Mouse (Mus musculus): Measurements from ENCODE around the gene Cyp4f14. TPM values are rescaled to one million over a fixed set of nuclear protein-coding genes. Genes with fewer than 3 reads are reported as not detected.

Gene Cyp4f14
- polyA plus RNA-seq, 1 experiment from 2014 or later: not detected

- Histone ChIP-seq H3K4me1 (peaks cover 11% of the 10 kb centered on the region), H3K9me3 (no peaks in the 10 kb centered on the region), H3K36me3 (replicated peaks) (no peaks in the 10 kb centered on the region), H3K27ac (0 out of 2 replicates have a peak overlapping the region, but pooled peaks have one; percentile 63), H3K27me3 (peaks cover 11% of the 10 kb centered on the region), H3K4me3 (replicated peaks) (peak overlapping the region; percentile 52), H3K9ac (peak overlapping the region; percentile 70), H3K4me2 (peak overlapping the region; percentile 72)
- ATAC-seq (ENCODE audit: low FRiP score): peak; percentile 93
- WGBS: 16% methylated on average over 32 of the region's 32 CpGs
Measured at GRCm38 (mm10) chr17:32924658-32925312, 7.6 kb upstream of the Cyp4f14 start.

- 93% methylated on average over 1 of the region's 1 CpGs for WGBS
Measured at GRCm38 (mm10) chr17:32923681-32924080, 6.5 kb upstream of the Cyp4f14 start.

GRCm38 (mm10) chr17:32919123-32919522, 2.0 kb upstream of the Cyp4f14 start:
- ATAC-seq (ENCODE audit: low FRiP score): no peak
- Histone ChIP-seq H3K4me1 (peaks cover under 1% of the 10 kb centered on the region), H3K9ac (no peak overlapping the region), H3K4me2 (no peak overlapping the region), H3K36me3 (replicated peaks) (no peaks in the 10 kb centered on the region), H3K27me3 (peaks cover 14% of the 10 kb centered on the region), H3K4me3 (replicated peaks) (no peak overlapping the region), H3K9me3 (no peaks in the 10 kb centered on the region), H3K27ac (no peak overlapping the region)
- 87% methylated on average over 2 of the region's 2 CpGs for WGBS

More at GRCm38 (mm10) chr17:32923681-32924080, 6.5 kb upstream of the Cyp4f14 start:
- no peak overlapping the region for H3K4me2 ChIP-seq
- H3K4me1 ChIP-seq: peaks cover 11% of the 10 kb centered on the region
- ATAC-seq (ENCODE audit: low FRiP score): no peak
- no peak overlapping the region for H3K9ac ChIP-seq
- H3K9me3 ChIP-seq: no peaks in the 10 kb centered on the region
- H3K4me3 ChIP-seq (replicated peaks): no peak overlapping the region
- H3K36me3 ChIP-seq (replicated peaks): no peaks in the 10 kb centered on the region
- no peak overlapping the region for H3K27ac ChIP-seq
- H3K27me3 ChIP-seq: peaks cover 15% of the 10 kb centered on the region

- no peak overlapping the region for H3K27ac ChIP-seq
- peaks cover 17% of the 10 kb centered on the region for H3K27me3 ChIP-seq
- 79% methylated on average over 1 of the region's 1 CpGs for WGBS
- no peak for ATAC-seq (ENCODE audit: low FRiP score)
- H3K4me3 ChIP-seq (replicated peaks): no peak overlapping the region
- H3K9me3 ChIP-seq: no peaks in the 10 kb centered on the region
- no peak overlapping the region for H3K4me2 ChIP-seq
- H3K4me1 ChIP-seq: no peaks in the 10 kb centered on the region
- H3K9ac ChIP-seq: no peak overlapping the region
- no peaks in the 10 kb centered on the region for H3K36me3 ChIP-seq (replicated peaks)
Measured at GRCm38 (mm10) chr17:32916075-32916474, 1.1 kb downstream of the Cyp4f14 start.

- Histone ChIP-seq H3K4me2 (no peak overlapping the region), H3K9me3 (no peaks in the 10 kb centered on the region), H3K4me3 (replicated peaks) (no peak overlapping the region), H3K4me1 (0 out of 2 replicates have a peak, but pooled peaks cover 2% of the 10 kb centered on the region), H3K36me3 (replicated peaks) (no peaks in the 10 kb centered on the region), H3K27ac (no peak overlapping the region), H3K9ac (no peak overlapping the region), H3K27me3 (peaks cover 15% of the 10 kb centered on the region; the same call in 1 of the 2 replicates)
- 86% methylated on average over 10 of the region's 10 CpGs for WGBS
- no peak for ATAC-seq (ENCODE audit: low FRiP score)
Measured at GRCm38 (mm10) chr17:32906172-32906571, 11.0 kb downstream of the Cyp4f14 start.

DNA sequence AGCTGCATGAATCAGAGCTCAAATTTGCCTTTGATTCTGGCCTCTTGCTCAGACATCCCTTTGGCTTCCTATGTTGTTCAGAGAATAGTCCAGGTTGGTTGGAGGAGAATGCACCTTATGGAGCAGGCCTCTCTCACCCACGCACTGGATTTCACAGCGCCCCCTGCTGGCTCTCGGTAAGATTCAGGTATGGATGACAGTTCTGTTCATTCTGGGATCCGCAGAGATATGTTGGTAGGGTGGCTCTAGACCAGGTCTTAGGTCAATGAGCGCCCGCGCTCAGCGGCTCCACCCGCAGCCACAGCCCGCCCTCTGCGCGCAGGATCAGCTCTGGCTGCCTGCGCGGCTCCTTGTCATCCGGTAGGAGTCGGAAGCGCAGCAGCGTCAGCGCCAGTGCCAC, 11.9 kb downstream of the Cyp4f14 start:
- H3K36me3 ChIP-seq (replicated peaks): no peaks in the 10 kb centered on the region
- no peaks in the 10 kb centered on the region for H3K9me3 ChIP-seq
- WGBS: 15% methylated on average over 19 of the region's 19 CpGs
- peaks cover 15% of the 10 kb centered on the region; the same call in 1 of the 2 replicates for H3K27me3 ChIP-seq
- H3K4me2 ChIP-seq: peak overlapping the region; percentile 44
- no peak overlapping the region; the same call in 1 of the 2 replicates for H3K4me3 ChIP-seq (replicated peaks)
- H3K4me1 ChIP-seq: 0 out of 2 replicates have a peak, but pooled peaks cover 2% of the 10 kb centered on the region
- H3K27ac ChIP-seq: no peak overlapping the region
- no peak overlapping the region for H3K9ac ChIP-seq
- no peak for ATAC-seq (ENCODE audit: low FRiP score)

GRCm38 (mm10) chr17:32904414-32904813, 12.7 kb downstream of the Cyp4f14 start:
- no peak overlapping the region for H3K9ac ChIP-seq
- H3K27me3 ChIP-seq: peaks cover 15% of the 10 kb centered on the region; the same call in 1 of the 2 replicates
- H3K36me3 ChIP-seq (replicated peaks): no peaks in the 10 kb centered on the region
- no peaks in the 10 kb centered on the region for H3K9me3 ChIP-seq
- H3K4me2 ChIP-seq: no peak overlapping the region
- no peak overlapping the region for H3K27ac ChIP-seq
- 0 out of 2 replicates have a peak, but pooled peaks cover 2% of the 10 kb centered on the region for H3K4me1 ChIP-seq
- no peak for ATAC-seq (ENCODE audit: low FRiP score)
- H3K4me3 ChIP-seq (replicated peaks): no peak overlapping the region
- 71% methylated on average over 2 of the region's 2 CpGs for WGBS

DNA sequence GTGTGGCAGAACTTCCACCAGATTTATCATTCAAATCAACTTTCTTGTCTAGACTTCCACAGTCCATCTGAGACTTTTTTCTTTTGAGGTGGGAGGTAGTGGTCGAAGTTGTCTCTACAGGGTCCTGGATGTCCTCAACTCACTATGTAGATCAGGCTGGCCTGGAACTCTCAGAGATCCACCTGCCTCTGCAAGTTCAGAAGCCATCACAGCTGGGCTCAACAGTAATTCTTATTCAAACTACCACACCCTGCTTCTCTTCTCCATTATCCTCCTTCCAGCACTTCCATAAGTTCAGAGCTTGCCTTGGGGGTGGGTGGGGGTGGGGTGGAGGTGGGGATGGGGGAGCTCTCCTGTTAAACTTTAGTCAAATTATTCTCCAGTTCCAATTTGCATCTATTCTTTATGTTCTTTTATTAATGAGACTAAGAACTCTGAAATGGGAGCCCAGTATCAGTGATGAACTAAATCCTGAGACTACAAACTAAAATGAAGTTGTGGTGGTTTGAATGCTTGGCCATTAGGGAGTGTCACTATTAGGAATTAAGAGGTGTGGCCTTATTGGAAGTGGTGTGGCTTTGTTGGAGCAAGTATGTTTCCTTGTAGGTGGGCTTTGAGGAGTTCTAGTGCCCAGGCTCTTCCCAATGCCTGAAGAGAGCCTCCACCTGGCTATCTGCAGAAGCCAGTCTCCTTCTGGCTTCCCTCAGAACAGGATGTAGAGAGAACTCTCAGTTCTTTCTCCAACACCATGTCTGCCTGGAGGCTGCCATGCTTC, 15.2 kb downstream of the Cyp4f14 start:
- Histone ChIP-seq H3K4me3 (replicated peaks) (no peak overlapping the region), H3K4me1 (0 out of 2 replicates have a peak, but pooled peaks cover 2% of the 10 kb centered on the region), H3K27ac (no peak overlapping the region), H3K9ac (no peak overlapping the region), H3K27me3 (peaks cover 11% of the 10 kb centered on the region; the same call in 1 of the 2 replicates), H3K9me3 (no peaks in the 10 kb centered on the region), H3K36me3 (replicated peaks) (no peaks in the 10 kb centered on the region), H3K4me2 (no peak overlapping the region)
- ATAC-seq (ENCODE audit: low FRiP score): no peak
- 80% methylated on average over 1 of the region's 1 CpGs for WGBS

DNA sequence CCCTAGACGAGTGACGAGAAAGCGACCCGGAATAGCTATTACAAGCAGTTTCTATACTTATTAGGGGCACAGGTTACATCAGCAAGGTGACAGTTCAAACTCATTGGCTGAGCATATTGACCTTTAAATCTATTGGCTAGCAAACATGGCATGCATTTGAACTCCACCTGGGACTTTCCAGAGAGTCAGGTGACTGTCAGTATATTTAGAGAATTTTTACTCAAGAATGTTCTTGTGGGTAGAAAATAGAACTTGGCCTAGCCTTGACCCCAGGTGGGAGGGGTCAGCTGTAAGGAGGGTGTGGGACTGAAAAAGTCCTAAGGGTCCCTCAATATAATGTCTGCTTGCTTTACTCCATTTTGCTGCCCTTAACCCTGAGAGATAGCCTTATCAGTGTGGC, 21.7 kb downstream of the Cyp4f14 start:
- H3K4me1 ChIP-seq: peaks cover 5% of the 10 kb centered on the region
- H3K27me3 ChIP-seq: peaks cover 3% of the 10 kb centered on the region; the same call in 1 of the 2 replicates
- no peaks in the 10 kb centered on the region for H3K36me3 ChIP-seq (replicated peaks)
- no peak overlapping the region for H3K4me2 ChIP-seq
- no peak overlapping the region for H3K27ac ChIP-seq
- no peak for ATAC-seq (ENCODE audit: low FRiP score)
- H3K4me3 ChIP-seq (replicated peaks): no peak overlapping the region
- WGBS: 89% methylated on average over 4 of the region's 4 CpGs
- H3K9ac ChIP-seq: no peak overlapping the region
- H3K9me3 ChIP-seq: no peaks in the 10 kb centered on the region

GRCm38 (mm10) chr17:32893901-32894300, 23.2 kb downstream of the Cyp4f14 start:
- 79% methylated on average over 3 of the region's 3 CpGs for WGBS
- H3K4me3 ChIP-seq (replicated peaks): no peak overlapping the region
- no peak for ATAC-seq (ENCODE audit: low FRiP score)
- H3K4me1 ChIP-seq: peaks cover 15% of the 10 kb centered on the region
- no peak overlapping the region for H3K27ac ChIP-seq
- H3K36me3 ChIP-seq (replicated peaks): no peaks in the 10 kb centered on the region
- peaks cover 3% of the 10 kb centered on the region; the same call in 1 of the 2 replicates for H3K27me3 ChIP-seq
- no peak overlapping the region for H3K9ac ChIP-seq
- H3K9me3 ChIP-seq: no peaks in the 10 kb centered on the region
- H3K4me2 ChIP-seq: no peak overlapping the region

DNA sequence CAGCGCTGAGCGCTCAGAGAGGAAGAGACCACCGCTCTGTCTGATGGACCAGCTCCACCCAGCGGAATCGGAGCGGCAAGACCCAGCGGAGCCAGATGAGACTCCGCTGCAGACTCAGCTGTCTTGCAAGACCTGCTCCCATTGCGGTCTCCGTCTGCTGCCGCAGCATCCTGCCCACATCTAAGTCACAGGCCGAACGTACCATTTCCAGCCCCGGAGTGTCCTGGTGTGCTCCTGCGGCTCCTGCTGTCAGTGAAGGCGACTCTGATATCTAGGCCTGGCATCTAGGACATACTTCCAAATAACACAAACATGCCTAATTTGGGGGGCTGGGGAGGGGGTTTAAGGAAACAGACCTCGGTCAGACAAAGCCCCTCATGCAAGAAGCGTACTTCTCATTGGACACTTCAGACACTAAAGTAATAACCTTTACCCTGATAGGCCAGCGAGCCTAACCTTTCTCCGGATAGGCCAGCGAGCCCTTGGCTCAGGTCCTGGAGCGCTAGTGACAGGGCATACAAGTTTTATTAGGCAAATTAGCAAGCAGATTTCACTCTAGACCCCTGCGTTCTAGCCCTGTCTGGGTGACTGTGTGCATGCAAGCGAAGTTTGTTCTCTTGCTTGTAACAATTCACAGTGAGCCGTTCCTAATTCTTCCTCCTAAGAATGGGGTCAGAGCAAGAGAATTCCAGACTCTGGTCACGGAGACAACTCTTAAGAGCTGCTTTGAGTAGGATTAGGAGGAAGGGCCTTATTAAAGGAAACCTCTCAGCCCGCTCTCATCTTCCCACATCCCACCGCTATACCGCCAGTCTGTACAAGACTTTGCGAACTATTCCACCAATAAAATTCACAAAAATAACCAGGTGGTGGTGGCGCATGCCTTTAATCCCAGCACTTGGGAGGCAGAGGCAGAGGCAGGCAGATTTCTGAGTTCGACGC, 25.6 kb downstream of the Cyp4f14 start, which contains the start of gene Zfp870:
TSS of gene Zfp870 (minus strand) at position 404 of the 942 bp plus-strand sequence.
- peak within 1 kb of the TSS; percentile 77 for H3K4me2 ChIP-seq
- 10% methylated on average over 33 of the region's 33 CpGs for WGBS

More for the DNA sequence above, 25.6 kb downstream of the Cyp4f14 start, which contains the start of gene Zfp870:
- ATAC-seq (ENCODE audit: low FRiP score): peak; percentile 99
- Histone ChIP-seq H3K9ac (peak within 1 kb of the TSS; percentile 82), H3K9me3 (no peaks in the 10 kb centered on the region), H3K27ac (peak within 1 kb of the TSS; percentile 83), H3K36me3 (replicated peaks) (no peaks in the 10 kb centered on the region), H3K4me3 (replicated peaks) (peak within 1 kb of the TSS; percentile 69), H3K27me3 (peaks cover 3% of the 10 kb centered on the region; the same call in 1 of the 2 replicates), H3K4me1 (peaks cover 15% of the 10 kb centered on the region)

Data from forebrain, embryonic 12.5 days (tissue).